Mouse (Mus musculus): Measurements from ENCODE around the gene Gm9999. TPM values are rescaled to one million over a fixed set of nuclear protein-coding genes. Genes with fewer than 3 reads are reported as not detected.
"Not testable (repeated sequence)": the region's sequence is repeated elsewhere in the genome, so short reads cannot be mapped to it uniquely, and the experiment has no call there.

Gene Gm9999
- not detected for polyA plus RNA-seq (2017; shearing (Covaris generic))

- ATAC-seq = no peak
Observed at GRCm38 (mm10) chr7:46983280-46983679, at the start of gene Gm9999. Gene Gm9999, plus strand, starts transcription at chr7:46983580.

GRCm38 (mm10) chr7:46934788-46935187 is 48.6 kb upstream of the Gm9999 start:
- no peak for ATAC-seq

DNA sequence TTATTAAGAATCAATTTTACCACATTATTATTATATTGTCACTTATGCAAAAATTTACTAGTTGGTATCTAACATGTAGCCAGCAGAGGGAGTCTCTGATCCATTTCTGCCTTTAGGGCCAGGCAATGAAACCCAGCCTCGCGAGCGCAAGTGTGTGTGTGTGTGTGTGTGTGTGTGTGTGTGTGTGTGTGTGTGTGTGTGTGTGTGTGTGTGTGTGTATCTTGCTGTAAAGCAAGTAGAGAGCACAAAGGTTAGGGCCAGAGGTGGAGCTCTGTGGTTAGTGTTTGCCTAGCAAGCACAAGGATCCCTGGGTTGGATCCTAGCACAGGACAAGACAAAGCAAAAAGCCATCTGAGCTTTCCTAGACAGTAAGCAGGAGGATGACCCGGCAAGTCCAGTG is 47.5 kb upstream of the Gm9999 start:
- ATAC-seq = no peak

GRCm38 (mm10) chr7:46957831-46958691 is 25.3 kb upstream of the Gm9999 start, which contains the start of gene Uevld:
Gene Uevld, minus strand, starts transcription at chr7:46958527.
- peak; percentile 90 for ATAC-seq

DNA sequence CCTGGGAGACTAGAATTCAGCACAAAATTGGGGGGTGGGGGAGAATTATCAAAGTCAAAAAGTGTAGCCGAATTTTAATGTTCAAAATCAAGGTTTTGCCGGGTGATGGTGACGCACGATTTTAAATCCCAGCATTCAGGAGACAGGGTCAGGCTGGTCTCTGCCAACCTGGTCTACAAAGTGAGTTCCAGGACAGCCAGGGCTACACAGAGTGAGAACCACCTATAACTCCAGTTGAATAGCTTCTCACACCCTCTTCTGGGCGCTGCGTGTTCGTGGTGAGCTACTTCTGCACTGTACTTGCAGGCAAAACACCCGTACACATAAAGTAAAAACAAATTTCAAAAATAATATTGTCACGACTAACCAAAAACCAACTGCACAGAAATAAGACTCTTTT is 24.5 kb upstream of the Gm9999 start:
- ATAC-seq = no peak

DNA sequence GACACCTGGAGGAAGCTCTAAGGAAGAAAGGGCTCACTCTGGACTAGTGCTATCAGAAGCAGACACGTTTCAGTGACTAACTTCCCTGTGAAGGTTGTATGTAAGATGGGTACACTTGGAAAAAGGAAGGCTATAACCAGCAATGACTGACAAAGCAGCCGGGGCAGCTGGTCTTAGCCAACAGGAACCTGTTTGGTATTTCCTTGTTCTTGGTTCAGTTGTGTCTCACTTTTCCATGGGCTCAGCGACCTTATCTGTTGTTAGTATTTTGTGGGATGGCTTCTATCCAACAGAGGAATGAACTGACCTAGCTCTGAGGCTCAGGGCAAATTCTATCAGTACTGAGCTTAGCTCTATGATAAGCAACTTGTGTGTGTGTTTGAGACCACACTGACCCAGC is 22.4 kb upstream of the Gm9999 start:
- no peak for ATAC-seq

DNA sequence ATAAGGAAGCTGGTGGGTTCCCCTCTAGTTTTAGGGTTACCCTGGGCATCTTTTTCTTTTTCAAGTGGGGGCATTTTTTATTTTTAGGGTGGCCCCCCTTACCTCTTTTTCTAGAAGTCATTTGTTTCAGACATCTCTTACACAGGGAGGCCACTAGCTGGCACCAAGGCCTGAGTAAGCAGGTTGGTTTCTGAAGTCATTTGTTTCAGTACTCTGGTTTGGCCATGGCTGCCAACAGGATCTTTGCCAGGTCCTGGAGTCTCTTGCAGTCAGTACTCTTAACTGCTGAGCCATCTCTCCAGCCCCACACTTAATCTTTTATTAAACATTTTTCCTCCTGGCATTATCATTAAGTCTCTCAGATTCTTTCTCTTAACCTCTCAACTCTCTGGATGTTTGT is 21.2 kb upstream of the Gm9999 start:
- ATAC-seq = no peak

GRCm38 (mm10) chr7:46962806-46963618 is 20.4 kb upstream of the Gm9999 start:
- ATAC-seq = peak; percentile 77

DNA sequence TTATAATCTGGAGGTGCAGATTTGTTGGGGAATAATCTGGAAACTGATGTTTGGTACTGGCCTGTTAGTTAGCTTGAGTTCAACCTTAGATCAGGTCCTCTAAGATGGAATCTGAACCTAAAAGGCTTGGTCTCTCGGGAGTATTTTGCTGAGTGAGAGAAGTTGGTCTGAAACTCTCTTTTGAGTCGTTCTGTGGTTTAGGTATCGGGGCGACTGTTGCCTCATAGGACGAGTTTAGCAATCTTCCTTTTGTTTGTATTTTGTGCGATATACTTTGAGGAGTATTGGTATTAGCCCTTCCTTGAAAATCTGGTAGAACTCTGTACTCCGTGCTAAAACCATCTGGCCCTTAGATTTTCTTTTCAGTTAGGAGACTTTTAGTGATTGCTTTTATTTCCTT is 19.3 kb upstream of the Gm9999 start:
- ATAC-seq = no peak

DNA sequence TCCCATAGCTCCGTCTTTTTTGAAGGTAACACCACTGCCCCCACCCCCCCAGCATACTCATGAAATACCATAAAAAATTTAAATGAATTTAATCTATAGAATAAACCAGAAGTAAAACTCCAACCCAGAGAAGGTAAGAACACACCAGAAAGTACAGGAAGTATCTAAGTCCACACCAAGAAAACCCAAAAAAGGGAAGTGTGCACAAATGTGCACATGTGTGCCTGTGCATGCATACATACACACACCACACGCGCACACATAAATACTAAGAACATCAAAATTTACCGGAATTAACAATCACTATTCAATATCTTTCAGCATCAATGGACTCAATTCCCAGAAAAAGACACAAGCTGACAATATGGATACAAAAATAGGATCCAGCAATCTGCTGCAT is 13.5 kb upstream of the Gm9999 start:
- no peak for ATAC-seq

- ATAC-seq = no peak
Observed at GRCm38 (mm10) chr7:46974648-46975047, 8.7 kb upstream of the Gm9999 start.

- ATAC-seq = no peak
Observed at GRCm38 (mm10) chr7:46975456-46975855, 7.9 kb upstream of the Gm9999 start.

DNA sequence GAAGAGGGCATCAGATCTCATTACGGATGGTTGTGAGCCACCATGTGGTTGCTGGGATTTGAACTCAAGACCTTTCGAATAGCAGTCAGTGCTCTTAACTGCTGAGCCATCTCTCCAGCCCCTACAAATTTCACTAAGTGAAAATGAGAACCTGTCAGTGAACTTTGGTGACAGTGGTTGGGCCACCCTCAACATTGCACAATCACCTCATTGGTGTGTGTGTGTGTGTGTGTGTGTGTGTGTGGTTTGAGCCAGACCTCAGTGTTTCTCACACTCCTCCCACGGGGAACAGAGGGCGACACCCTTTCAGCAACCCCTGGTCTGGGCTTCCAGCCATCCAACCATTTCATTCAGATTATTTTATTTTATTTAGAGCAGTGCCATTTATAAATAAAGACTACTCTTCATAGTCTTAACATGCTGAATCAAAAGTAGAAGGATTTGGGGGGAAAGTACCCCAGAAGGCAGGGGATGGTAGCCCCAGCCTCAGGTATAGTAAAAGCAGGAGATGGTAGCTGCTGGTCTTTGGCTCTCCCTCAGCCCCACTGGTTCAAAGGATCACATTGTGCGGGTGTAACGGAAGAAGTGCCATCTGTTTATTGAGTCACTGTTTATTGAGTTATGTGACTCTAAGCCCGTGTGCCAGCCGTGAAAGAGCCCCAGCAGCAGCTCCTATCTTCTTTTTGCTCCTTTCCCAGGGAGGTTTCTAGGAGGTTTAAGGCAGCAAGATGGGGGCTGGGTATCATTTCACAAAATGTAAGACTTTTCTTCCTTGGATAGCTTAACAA is 2.5 kb downstream of the Gm9999 start:
- no peak for ATAC-seq

DNA sequence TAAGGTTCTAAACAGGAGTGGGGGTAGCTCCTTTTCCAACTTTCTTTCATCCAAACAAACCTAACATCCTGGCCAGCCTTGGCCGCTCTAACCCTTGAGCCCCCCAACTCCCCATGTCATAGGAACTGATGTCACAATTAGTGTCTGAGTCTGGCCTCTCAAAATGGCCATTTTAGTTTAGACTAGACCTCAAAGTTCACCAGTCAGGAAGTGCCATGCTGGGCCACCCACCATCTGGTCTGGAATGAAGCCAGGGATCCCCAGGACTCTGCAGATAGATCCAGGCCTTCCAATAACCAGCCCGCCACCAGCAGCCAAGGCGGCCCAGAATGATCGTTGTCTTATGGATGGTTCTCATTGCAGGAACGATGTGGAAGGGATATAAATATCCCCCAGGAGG is 3.3 kb downstream of the Gm9999 start:
- ATAC-seq = no peak

DNA sequence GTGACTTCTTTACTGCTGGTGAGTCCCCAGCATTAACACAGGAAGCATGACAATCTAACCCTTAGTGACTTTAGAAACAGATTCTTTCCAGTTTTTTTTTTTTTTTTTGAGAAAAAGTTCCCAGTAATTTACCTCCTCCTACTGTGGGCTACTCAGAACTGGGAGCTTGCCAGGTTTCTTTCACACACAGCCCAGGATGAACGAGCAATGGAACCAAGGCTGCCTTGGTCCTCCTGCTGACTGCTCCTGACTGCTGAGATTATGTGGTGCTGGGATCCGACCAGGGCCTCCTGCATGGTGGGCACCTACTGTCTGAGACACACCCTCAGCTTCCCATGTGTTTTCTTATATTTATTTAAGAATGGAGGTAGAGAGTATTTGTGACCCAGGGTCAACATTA is 3.7 kb downstream of the Gm9999 start:
- ATAC-seq = no peak

- ATAC-seq = not testable (repeated sequence)
Observed at GRCm38 (mm10) chr7:46989387-46989786, 6.0 kb downstream of the Gm9999 start.

GRCm38 (mm10) chr7:46993079-46993478 is 9.7 kb downstream of the Gm9999 start:
- ATAC-seq = no peak

GRCm38 (mm10) chr7:46995558-46995957 is 12.2 kb downstream of the Gm9999 start:
- no peak for ATAC-seq

GRCm38 (mm10) chr7:46997008-46997407 is 13.6 kb downstream of the Gm9999 start:
- no peak for ATAC-seq

GRCm38 (mm10) chr7:46997644-46998395 is 14.4 kb downstream of the Gm9999 start:
- ATAC-seq = no peak

DNA sequence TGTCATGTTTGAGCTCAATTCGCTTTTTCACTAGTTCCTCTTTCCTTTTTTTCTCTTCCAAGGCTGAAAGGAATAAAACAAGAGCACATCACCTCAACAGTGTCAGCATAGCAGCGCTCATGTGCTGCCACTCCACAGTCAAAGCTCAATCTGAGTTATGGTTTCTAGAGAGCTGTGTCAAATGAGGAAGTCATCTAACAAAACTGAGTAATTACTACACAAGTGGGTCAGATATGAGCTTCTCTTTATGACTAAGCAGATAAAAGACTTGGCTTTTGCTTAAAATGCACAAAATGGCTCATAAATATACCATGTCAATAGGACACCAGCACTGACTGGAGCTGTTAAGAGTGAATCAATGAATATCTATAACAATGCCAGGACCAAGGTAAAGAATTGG is 15.6 kb downstream of the Gm9999 start:
- no peak for ATAC-seq

DNA sequence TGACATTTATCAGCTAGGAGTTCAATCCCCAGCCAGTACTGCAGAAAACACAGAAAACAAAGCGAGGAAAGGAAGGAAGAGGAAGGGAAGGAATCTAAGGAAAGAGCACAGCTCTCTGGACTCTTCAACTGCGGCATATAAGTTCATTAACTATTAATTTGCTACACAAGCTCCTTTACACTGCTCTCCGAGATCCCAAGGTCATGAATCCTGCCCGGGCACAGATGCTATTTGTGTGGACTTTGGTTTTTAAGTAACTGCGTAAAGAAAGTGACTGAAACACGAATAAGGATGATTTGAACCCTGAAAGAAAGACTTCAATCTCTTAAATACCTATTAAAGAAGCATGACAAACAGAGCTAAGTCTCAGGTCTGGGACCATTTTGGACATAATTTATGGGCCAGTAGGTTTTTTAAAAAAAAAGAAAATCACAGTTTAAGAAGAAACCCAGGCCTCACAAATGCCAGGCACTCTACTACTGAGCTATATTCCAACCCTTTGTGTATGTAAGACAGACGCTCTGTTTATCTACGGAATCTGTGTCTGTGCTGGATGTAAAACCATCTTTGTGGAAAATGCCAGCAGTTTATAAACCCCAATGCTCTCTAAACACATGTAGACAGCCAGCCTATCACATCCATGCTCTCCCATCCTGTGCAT is 16.7 kb downstream of the Gm9999 start:
- no peak for ATAC-seq
